Mouse (Mus musculus): ENCODE results near the gene Dvl2. TPM values are rescaled to one million over a fixed set of nuclear protein-coding genes. Genes with fewer than 3 reads are reported as not detected.
A peak's percentile ranks its signal among the peaks of the same experiment; 100 is the strongest.

Gene Dvl2
- polyA plus RNA-seq, 1 experiment from 2014 or later: 47.3 TPM

MicroRNAs encoded within 50 kb of the gene (microRNA counts, 519-probe panel; counts per million panel counts)
- microRNA mmu-miR-324-3p: not detected
- microRNA mmu-miR-324-5p: 4,203 counts per million, percentile 62 among the panel's probes with 10 or more counts

Small RNAs within 50 kb of the gene (microRNA-seq; reads per million reads assigned to microRNA genes)
- not detected for gene Gm44349
- 4,816 reads per million, percentile 89 among the genes with 10 or more reads in this experiment for gene Mir324

Other genes starting within 250 kb of the Dvl2 start
- 64.0 and 78.3 TPM in 2 replicates for gene Polr2a, start 242.0 kb upstream of the Dvl2 start, polyA plus RNA-seq (2014; fragmentation: Nextera tagmentation; extraction: Ambion mirVana)
- 0.09 TPM in 1 of 2 replicates, not detected in the other for gene Slc35g3, start 238.6 kb upstream of the Dvl2 start, polyA plus RNA-seq (2014; fragmentation: Nextera tagmentation; extraction: Ambion mirVana)
- gene Zbtb4, start 234.7 kb upstream of the Dvl2 start, polyA plus RNA-seq (2014; fragmentation: Nextera tagmentation; extraction: Ambion mirVana): 0.96 and 1.1 TPM in 2 replicates
- gene Chrnb1, start 204.7 kb upstream of the Dvl2 start, polyA plus RNA-seq (2014; fragmentation: Nextera tagmentation; extraction: Ambion mirVana): 4.3 and 4.4 TPM in 2 replicates
- 0.36 and 0.67 TPM in 2 replicates for gene Fgf11, start 198.7 kb upstream of the Dvl2 start, polyA plus RNA-seq (2014; fragmentation: Nextera tagmentation; extraction: Ambion mirVana)
- gene Tmem102, start 195.0 kb upstream of the Dvl2 start, polyA plus RNA-seq (2014; fragmentation: Nextera tagmentation; extraction: Ambion mirVana): 1.8 and 2.0 TPM in 2 replicates
- not detected in 2 replicates for gene Gm39566, start 185.3 kb upstream of the Dvl2 start, polyA plus RNA-seq (2014; fragmentation: Nextera tagmentation; extraction: Ambion mirVana)
- not detected in 2 replicates for gene Spem2, start 182.1 kb upstream of the Dvl2 start, polyA plus RNA-seq (2014; fragmentation: Nextera tagmentation; extraction: Ambion mirVana)
- 0.15 and 0.18 TPM in 2 replicates for gene Spem1, start 178.4 kb upstream of the Dvl2 start, polyA plus RNA-seq (2014; fragmentation: Nextera tagmentation; extraction: Ambion mirVana)
- gene Nlgn2, start 162.8 kb upstream of the Dvl2 start, polyA plus RNA-seq (2014; fragmentation: Nextera tagmentation; extraction: Ambion mirVana): 5.8 and 6.2 TPM in 2 replicates
- gene Tmem256, start 162.1 kb upstream of the Dvl2 start, polyA plus RNA-seq (2014; fragmentation: Nextera tagmentation; extraction: Ambion mirVana): 285 and 304 TPM in 2 replicates
- gene Plscr3, start 154.2 kb upstream of the Dvl2 start, polyA plus RNA-seq (2014; fragmentation: Nextera tagmentation; extraction: Ambion mirVana): 115 TPM in 2 replicates
- 0.89 and 1.2 TPM in 2 replicates for gene Tnk1, start 141.9 kb upstream of the Dvl2 start, polyA plus RNA-seq (2014; fragmentation: Nextera tagmentation; extraction: Ambion mirVana)
- not detected in 2 replicates for gene Tmem95, start 122.6 kb upstream of the Dvl2 start, polyA plus RNA-seq (2014; fragmentation: Nextera tagmentation; extraction: Ambion mirVana)
- 3.7 and 4.3 TPM in 2 replicates for gene Kctd11, start 119.2 kb upstream of the Dvl2 start, polyA plus RNA-seq (2014; fragmentation: Nextera tagmentation; extraction: Ambion mirVana)
- 0.72 and 0.78 TPM in 2 replicates for gene Acap1, start 105.1 kb upstream of the Dvl2 start, polyA plus RNA-seq (2014; fragmentation: Nextera tagmentation; extraction: Ambion mirVana)
- 24.8 and 26.5 TPM in 2 replicates for gene 2810408A11Rik, start 99.6 kb upstream of the Dvl2 start, polyA plus RNA-seq (2014; fragmentation: Nextera tagmentation; extraction: Ambion mirVana)
- gene Neurl4, start 99.5 kb upstream of the Dvl2 start, polyA plus RNA-seq (2014; fragmentation: Nextera tagmentation; extraction: Ambion mirVana): 15.3 and 15.5 TPM in 2 replicates
- 90.8 and 94.0 TPM in 2 replicates for gene Gps2, start 86.7 kb upstream of the Dvl2 start, polyA plus RNA-seq (2014; fragmentation: Nextera tagmentation; extraction: Ambion mirVana)
- gene Eif5a, start 78.6 kb upstream of the Dvl2 start, polyA plus RNA-seq (2014; fragmentation: Nextera tagmentation; extraction: Ambion mirVana): 2,284 and 2,370 TPM in 2 replicates
- gene Ybx2, start 64.8 kb upstream of the Dvl2 start, polyA plus RNA-seq (2014; fragmentation: Nextera tagmentation; extraction: Ambion mirVana): 11.2 and 11.3 TPM in 2 replicates
- gene Slc2a4, start 52.4 kb upstream of the Dvl2 start, polyA plus RNA-seq (2014; fragmentation: Nextera tagmentation; extraction: Ambion mirVana): 21.0 and 22.7 TPM in 2 replicates
- gene Cldn7, start 35.8 kb upstream of the Dvl2 start, polyA plus RNA-seq (2014; fragmentation: Nextera tagmentation; extraction: Ambion mirVana): 12.7 and 13.2 TPM in 2 replicates
- 22.8 and 27.6 TPM in 2 replicates for gene Ctdnep1, start 19.4 kb upstream of the Dvl2 start, polyA plus RNA-seq (2014; fragmentation: Nextera tagmentation; extraction: Ambion mirVana)
- 148 and 151 TPM in 2 replicates for gene Elp5, start 18.1 kb upstream of the Dvl2 start, polyA plus RNA-seq (2014; fragmentation: Nextera tagmentation; extraction: Ambion mirVana)
- 397 and 432 TPM in 2 replicates for gene Gabarap, start 9.5 kb upstream of the Dvl2 start, polyA plus RNA-seq (2014; fragmentation: Nextera tagmentation; extraction: Ambion mirVana)
- 56.1 and 64.9 TPM in 2 replicates for gene Phf23, start 4.8 kb upstream of the Dvl2 start, polyA plus RNA-seq (2014; fragmentation: Nextera tagmentation; extraction: Ambion mirVana)
- gene Acadvl, start 14.8 kb downstream of the Dvl2 start, polyA plus RNA-seq (2014; fragmentation: Nextera tagmentation; extraction: Ambion mirVana): 52.9 and 53.5 TPM in 2 replicates
- gene Dlg4, start 16.3 kb downstream of the Dvl2 start, polyA plus RNA-seq (2014; fragmentation: Nextera tagmentation; extraction: Ambion mirVana): 10.0 and 10.8 TPM in 2 replicates
- gene Asgr1, start 53.5 kb downstream of the Dvl2 start, polyA plus RNA-seq (2014; fragmentation: Nextera tagmentation; extraction: Ambion mirVana): 1.0 and 1.6 TPM in 2 replicates
- gene Asgr2, start 92.0 kb downstream of the Dvl2 start, polyA plus RNA-seq (2014; fragmentation: Nextera tagmentation; extraction: Ambion mirVana): not detected in 2 replicates
- 0.21 TPM in 1 of 2 replicates, not detected in the other for gene Mgl2, start 129.7 kb downstream of the Dvl2 start, polyA plus RNA-seq (2014; fragmentation: Nextera tagmentation; extraction: Ambion mirVana)
- gene Clec10a, start 155.6 kb downstream of the Dvl2 start, polyA plus RNA-seq (2014; fragmentation: Nextera tagmentation; extraction: Ambion mirVana): not detected in 2 replicates
- 0.21 and 0.67 TPM in 2 replicates for gene Slc16a11, start 212.2 kb downstream of the Dvl2 start, polyA plus RNA-seq (2014; fragmentation: Nextera tagmentation; extraction: Ambion mirVana)
- 17.0 and 17.8 TPM in 2 replicates for gene Slc16a13, start 220.5 kb downstream of the Dvl2 start, polyA plus RNA-seq (2014; fragmentation: Nextera tagmentation; extraction: Ambion mirVana)
- 7.3 and 7.5 TPM in 2 replicates for gene Bcl6b, start 229.2 kb downstream of the Dvl2 start, polyA plus RNA-seq (2014; fragmentation: Nextera tagmentation; extraction: Ambion mirVana)
- gene 0610010K14Rik, start 237.3 kb downstream of the Dvl2 start, polyA plus RNA-seq (2014; fragmentation: Nextera tagmentation; extraction: Ambion mirVana): 216 and 218 TPM in 2 replicates
- gene Gm21988, start 239.2 kb downstream of the Dvl2 start, polyA plus RNA-seq (2014; fragmentation: Nextera tagmentation; extraction: Ambion mirVana): 8.2 and 10.5 TPM in 2 replicates
- gene Rnasek, start 239.2 kb downstream of the Dvl2 start, polyA plus RNA-seq (2014; fragmentation: Nextera tagmentation; extraction: Ambion mirVana): 94.1 and 94.6 TPM in 2 replicates